Mouse (Mus musculus) ES-E14 (cell line): ENCODE data around the gene Sh3kbp1. TPM values are rescaled to one million over a fixed set of nuclear protein-coding genes. Genes with fewer than 3 reads are reported as not detected.

Experiments used
- DNase-seq: peaks from one replicate; pipeline ENCODE4 v3.0.0-alpha.2; 2013; ENCODE audit warnings: low read depth, low spot score
- H3K27ac ChIP-seq: 2 replicates; pipeline ENCODE4 v1.5.1; 2012; ENCODE audit warnings: low read depth, mild to moderate bottlenecking, low read length, moderate library complexity, mixed read lengths; ENCODE audit not compliant: poor library complexity, insufficient read depth, severe bottlenecking
- H3K36me3 ChIP-seq: 2 replicates; pipeline ENCODE4 v1.6.1; 2012; ENCODE audit warnings: mild to moderate bottlenecking, low read length, moderate library complexity, mixed read lengths; ENCODE audit not compliant: control insufficient read depth, poor library complexity, insufficient read depth, severe bottlenecking
- H3K4me1 ChIP-seq, 2 experiments: fragments of 150-350 bp in 1 of 2; sonication (generic) in 1 of 2; 2 replicates each; pipeline ENCODE4 v1.6.1; 2012; ENCODE audit warnings: low read length in 2 of 2, mild to moderate bottlenecking in 1 of 2, mixed read lengths in 1 of 2; ENCODE audit not compliant: control insufficient read depth in 2 of 2, insufficient read depth in 2 of 2, poor library complexity in 1 of 2
- H3K4me3 ChIP-seq, 2 experiments: fragments of 150-350 bp in 1 of 2; sonication (generic) in 1 of 2; 2 replicates each; pipeline ENCODE4 v1.5.1; 2012; ENCODE audit warnings: low read length in 2 of 2, low read depth in 1 of 2, mild to moderate bottlenecking in 1 of 2, mixed read lengths in 1 of 2; ENCODE audit not compliant: insufficient read depth in 1 of 2, poor library complexity in 1 of 2, severe bottlenecking in 1 of 2
- H3K9ac ChIP-seq: 2 replicates; pipeline ENCODE4 v1.6.1; 2012; ENCODE audit warnings: low read depth, mild to moderate bottlenecking, low read length, mixed read lengths; ENCODE audit not compliant: poor library complexity, insufficient read depth, severe bottlenecking
- H3K9me3 ChIP-seq: fragments of 150-350 bp; sonication (generic); 2 replicates; pipeline ENCODE4 v1.6.1; 2012; ENCODE audit warnings: low read depth, mild to moderate bottlenecking, low read length; ENCODE audit not compliant: control insufficient read depth, insufficient read depth
- CHD2 ChIP-seq: IDR thresholded peaks from 2 replicates; pipeline ENCODE4 v1.6.1; 2014; ENCODE audit warnings: mild to moderate bottlenecking, low read depth, low read length, inconsistent platforms
- HCFC1 ChIP-seq: IDR thresholded peaks from 2 replicates; pipeline ENCODE4 v1.6.1; 2012; ENCODE audit warnings: low read length, inconsistent platforms, borderline replicate concordance; ENCODE audit not compliant: insufficient read depth
- MAFK ChIP-seq: IDR thresholded peaks from 2 replicates; pipeline ENCODE4 v1.6.1; 2014; ENCODE audit warnings: mild to moderate bottlenecking, low read depth, low read length, inconsistent platforms; ENCODE audit not compliant: insufficient read depth
- ZC3H11A ChIP-seq: IDR thresholded peaks from 2 replicates; pipeline ENCODE4 v1.6.1; 2012; ENCODE audit warnings: low read depth, mild to moderate bottlenecking, inconsistent platforms, low read length, borderline replicate concordance
- ZNF384 ChIP-seq: IDR thresholded peaks from 2 replicates; pipeline ENCODE4 v1.6.1; 2012; ENCODE audit warnings: low read depth, low read length, inconsistent platforms
- in situ Hi-C, 2 experiments: fragments of 600-800 bp; cut with MboI; formaldehyde crosslinking; loops; one replicate each; pipeline ENCODE4 v1.15.1; 2025; ENCODE audit warnings: low sequenced_read_pairs in 2 of 2, inconsistent platforms in 1 of 2; ENCODE audit not compliant: unreplicated experiment in 2 of 2
- total RNA-seq: library from RNA; depleted of rRNA; stranded (reverse); fragments of 300-350 nt; gene quantifications from 2 replicates; pipeline ENCODE4 v1.2.3, GENCODE M21; 2012

Gene Sh3kbp1
- total RNA-seq, 1 experiment, result 8.5 TPM

DNA sequence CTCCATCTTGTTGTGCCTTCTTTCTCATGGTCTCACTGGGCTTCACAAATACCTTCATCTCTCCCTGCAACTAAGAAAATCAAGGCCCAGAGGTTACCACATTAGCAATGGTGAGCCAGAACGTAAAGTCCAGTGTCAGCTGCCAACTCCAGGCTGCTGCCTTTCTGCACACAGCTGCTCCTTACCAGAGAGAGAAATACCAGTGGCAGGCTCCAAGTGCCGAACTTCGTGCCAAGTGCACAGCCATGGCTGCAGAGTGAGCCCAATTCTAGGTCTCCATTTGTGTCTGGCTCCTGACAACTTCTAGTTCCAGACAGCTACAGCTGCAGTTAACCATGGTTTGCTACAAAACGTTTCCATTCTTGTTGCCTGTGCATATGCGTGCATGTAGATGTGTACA, 117.0 kb downstream of the Sh3kbp1 start:
- no peak for DNase-seq
- no peaks in the 10 kb centered on the region for H3K4me1 ChIP-seq
- no peaks in the 10 kb centered on the region for H3K9me3 ChIP-seq
- in situ Hi-C loops, result no loop called here
- no peak overlapping the region for H3K27ac ChIP-seq
- H3K36me3 ChIP-seq, result no peaks in the 10 kb centered on the region
- TF ChIP-seq HCFC1 (no peak), MAFK (no peak), ZNF384 (no peak), ZC3H11A (no peak), CHD2 (no peak)
- H3K9ac ChIP-seq, result no peak overlapping the region
- H3K4me3 ChIP-seq, result no peak overlapping the region

GRCm38 (mm10) chrX:159744620-159745019, 117.5 kb downstream of the Sh3kbp1 start:
- in situ Hi-C loops, result no loop called here
- no peaks in the 10 kb centered on the region for H3K9me3 ChIP-seq
- no peaks in the 10 kb centered on the region for H3K4me1 ChIP-seq
- no peak overlapping the region for H3K27ac ChIP-seq
- no peak overlapping the region for H3K4me3 ChIP-seq
- no peaks in the 10 kb centered on the region for H3K36me3 ChIP-seq
- no peak for TF ChIP-seq MAFK
- TF ChIP-seq ZNF384, result no peak
- no peak for TF ChIP-seq CHD2
- TF ChIP-seq ZC3H11A, result no peak
- no peak for TF ChIP-seq HCFC1
- no peak overlapping the region for H3K9ac ChIP-seq
- DNase-seq, result no peak

GRCm38 (mm10) chrX:159751834-159752233, 124.8 kb downstream of the Sh3kbp1 start:
- H3K4me3 ChIP-seq, result no peak overlapping the region
- in situ Hi-C loops, result no loop called here
- no peak overlapping the region for H3K9ac ChIP-seq
- no peak overlapping the region for H3K27ac ChIP-seq
- no peak for TF ChIP-seq ZNF384
- no peak for TF ChIP-seq CHD2
- TF ChIP-seq HCFC1, result no peak
- TF ChIP-seq ZC3H11A, result no peak
- TF ChIP-seq MAFK, result no peak
- peak; percentile 2 for DNase-seq
- no peaks in the 10 kb centered on the region for H3K36me3 ChIP-seq
- no peaks in the 10 kb centered on the region for H3K9me3 ChIP-seq
- no peaks in the 10 kb centered on the region for H3K4me1 ChIP-seq

DNA sequence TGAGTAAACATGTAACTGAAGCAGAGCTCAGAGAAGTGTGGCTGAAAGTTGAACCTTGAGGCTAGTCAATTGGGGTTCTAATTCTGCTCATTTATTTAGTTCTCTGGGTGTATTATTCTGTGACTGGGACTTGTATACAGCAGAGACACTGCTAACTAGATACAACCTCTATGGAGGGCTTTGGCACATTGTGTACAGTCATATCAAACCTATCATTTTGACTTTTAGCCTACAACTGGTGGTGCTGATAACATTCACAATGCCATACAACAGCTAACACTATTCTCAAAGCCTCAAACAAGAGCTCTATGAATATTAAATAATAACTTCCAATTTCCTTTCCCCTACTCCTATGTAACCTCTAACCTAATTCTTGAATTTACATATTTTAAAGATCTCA, 129.2 kb downstream of the Sh3kbp1 start:
- no peaks in the 10 kb centered on the region for H3K4me1 ChIP-seq
- TF ChIP-seq ZNF384, result no peak
- no peak for TF ChIP-seq MAFK
- TF ChIP-seq CHD2, result no peak
- no peak for TF ChIP-seq ZC3H11A
- TF ChIP-seq HCFC1, result no peak
- no peaks in the 10 kb centered on the region for H3K36me3 ChIP-seq
- H3K4me3 ChIP-seq, result no peak overlapping the region
- no peak for DNase-seq
- in situ Hi-C loops, result no loop called here
- H3K9me3 ChIP-seq, result no peaks in the 10 kb centered on the region
- H3K9ac ChIP-seq, result no peak overlapping the region
- no peak overlapping the region for H3K27ac ChIP-seq

GRCm38 (mm10) chrX:159756901-159757821, 130.1 kb downstream of the Sh3kbp1 start:
- no peaks in the 10 kb centered on the region for H3K36me3 ChIP-seq
- no peak overlapping the region for H3K9ac ChIP-seq
- no peak overlapping the region for H3K27ac ChIP-seq
- no peaks in the 10 kb centered on the region for H3K9me3 ChIP-seq
- no peak for DNase-seq
- in situ Hi-C loops, result no loop called here
- TF ChIP-seq MAFK (no peak), HCFC1 (no peak), CHD2 (no peak), ZC3H11A (no peak), ZNF384 (no peak)
- no peak overlapping the region for H3K4me3 ChIP-seq
- no peaks in the 10 kb centered on the region for H3K4me1 ChIP-seq
